Mouse (Mus musculus): ENCODE measurements around the gene Dazap2. TPM values are rescaled to one million over a fixed set of nuclear protein-coding genes. Genes with fewer than 3 reads are reported as not detected.

The Dazap2 gene
- polyA plus RNA-seq (2015; fragmentation: Nextera tagmentation; extraction: Ambion mirVana), result 155 and 161 TPM in 2 replicates

- Histone ChIP-seq H3K9ac (replicated peaks) (peak within 1 kb of the TSS; percentile 83), H3K27me3 (no peaks in the 10 kb centered on the region), H3K4me3 (peak within 1 kb of the TSS; percentile 93), H3K36me3 (peaks cover 29% of the 10 kb centered on the region), H3K4me2 (replicated peaks) (peak within 1 kb of the TSS; percentile 86), H3K27ac (replicated peaks) (peak within 1 kb of the TSS; percentile 97), H3K9me3 (no peaks in the 10 kb centered on the region), H3K4me1 (peaks cover 23% of the 10 kb centered on the region)
- under 1% methylated on average over 84 of the region's 99 CpGs for WGBS
- peak; percentile 87 for ATAC-seq (replicated peaks)
Observed at GRCm38 (mm10) chr15:100614996-100615824, at the start of gene Dazap2. TSS of gene Dazap2 (plus strand) at chr15:100615349.

GRCm38 (mm10) chr15:100566531-100566930 lies 48.6 kb upstream of the Dazap2 start:
- WGBS, result 67% methylated on average over 2 of the region's 2 CpGs
- no peak overlapping the region for H3K9ac ChIP-seq (replicated peaks)
- no peak overlapping the region for H3K4me3 ChIP-seq
- H3K36me3 ChIP-seq, result no peaks in the 10 kb centered on the region
- no peak overlapping the region for H3K4me2 ChIP-seq (replicated peaks)
- H3K4me1 ChIP-seq, result no peaks in the 10 kb centered on the region
- no peak overlapping the region for H3K27ac ChIP-seq (replicated peaks)
- H3K27me3 ChIP-seq, result no peaks in the 10 kb centered on the region
- H3K9me3 ChIP-seq, result no peaks in the 10 kb centered on the region
- no peak for ATAC-seq (replicated peaks)

GRCm38 (mm10) chr15:100569239-100569638 lies 45.9 kb upstream of the Dazap2 start:
- H3K4me3 ChIP-seq, result no peak overlapping the region
- no peak overlapping the region for H3K9ac ChIP-seq (replicated peaks)
- no peak overlapping the region for H3K27ac ChIP-seq (replicated peaks)
- H3K4me2 ChIP-seq (replicated peaks), result no peak overlapping the region
- no peaks in the 10 kb centered on the region for H3K9me3 ChIP-seq
- no peaks in the 10 kb centered on the region for H3K36me3 ChIP-seq
- H3K4me1 ChIP-seq, result peaks cover 8% of the 10 kb centered on the region; the same call in 1 of the 2 replicates
- ATAC-seq (replicated peaks), result no peak
- 83% methylated on average over 3 of the region's 3 CpGs for WGBS
- H3K27me3 ChIP-seq, result no peaks in the 10 kb centered on the region

- WGBS, result 46% methylated on average over 6 of the region's 6 CpGs
- no peak for ATAC-seq (replicated peaks)
- Histone ChIP-seq H3K9ac (replicated peaks) (no peak overlapping the region), H3K27me3 (no peaks in the 10 kb centered on the region), H3K36me3 (peaks cover 28% of the 10 kb centered on the region), H3K4me2 (replicated peaks) (no peak overlapping the region), H3K9me3 (no peaks in the 10 kb centered on the region), H3K4me1 (peaks cover 9% of the 10 kb centered on the region; the same call in 1 of the 2 replicates), H3K27ac (replicated peaks) (no peak overlapping the region; the same call in 1 of the 2 replicates), H3K4me3 (no peak overlapping the region)
Observed at GRCm38 (mm10) chr15:100573946-100574345, 41.2 kb upstream of the Dazap2 start.

- Histone ChIP-seq H3K4me3 (no peak overlapping the region), H3K27me3 (no peaks in the 10 kb centered on the region), H3K36me3 (peaks cover 31% of the 10 kb centered on the region), H3K27ac (replicated peaks) (no peak overlapping the region; the same call in 1 of the 2 replicates), H3K4me1 (peaks cover 9% of the 10 kb centered on the region; the same call in 1 of the 2 replicates), H3K9me3 (no peaks in the 10 kb centered on the region), H3K9ac (replicated peaks) (no peak overlapping the region), H3K4me2 (replicated peaks) (no peak overlapping the region)
- ATAC-seq (replicated peaks), result no peak
- 71% methylated on average over 2 of the region's 2 CpGs for WGBS
Observed at GRCm38 (mm10) chr15:100574378-100574777, 40.8 kb upstream of the Dazap2 start.

GRCm38 (mm10) chr15:100575366-100575765 lies 39.8 kb upstream of the Dazap2 start:
- peaks cover 38% of the 10 kb centered on the region for H3K36me3 ChIP-seq

GRCm38 (mm10) chr15:100576392-100576791 lies 38.8 kb upstream of the Dazap2 start:
- Histone ChIP-seq H3K27ac (replicated peaks) (no peak overlapping the region), H3K4me1 (peaks cover 9% of the 10 kb centered on the region; the same call in 1 of the 2 replicates), H3K9ac (replicated peaks) (no peak overlapping the region), H3K4me2 (replicated peaks) (no peak overlapping the region), H3K9me3 (no peaks in the 10 kb centered on the region), H3K27me3 (no peaks in the 10 kb centered on the region), H3K4me3 (no peak overlapping the region), H3K36me3 (peaks cover 47% of the 10 kb centered on the region)
- ATAC-seq (replicated peaks), result no peak
- WGBS, result 87% methylated on average over 6 of the region's 6 CpGs

More at GRCm38 (mm10) chr15:100575366-100575765, 39.8 kb upstream of the Dazap2 start:
- Histone ChIP-seq H3K27me3 (no peaks in the 10 kb centered on the region), H3K4me3 (no peak overlapping the region), H3K9ac (replicated peaks) (no peak overlapping the region), H3K27ac (replicated peaks) (no peak overlapping the region), H3K4me1 (peaks cover 9% of the 10 kb centered on the region; the same call in 1 of the 2 replicates), H3K9me3 (no peaks in the 10 kb centered on the region), H3K4me2 (replicated peaks) (no peak overlapping the region)
- no peak for ATAC-seq (replicated peaks)
- 89% methylated on average over 12 of the region's 12 CpGs for WGBS

- 84% methylated on average over 6 of the region's 6 CpGs for WGBS
- H3K27me3 ChIP-seq, result no peaks in the 10 kb centered on the region
- H3K27ac ChIP-seq (replicated peaks), result no peak overlapping the region
- H3K9me3 ChIP-seq, result no peaks in the 10 kb centered on the region
- H3K4me2 ChIP-seq (replicated peaks), result no peak overlapping the region
- H3K4me1 ChIP-seq, result peaks cover 9% of the 10 kb centered on the region; the same call in 1 of the 2 replicates
- H3K9ac ChIP-seq (replicated peaks), result no peak overlapping the region
- no peak for ATAC-seq (replicated peaks)
- H3K4me3 ChIP-seq, result no peak overlapping the region
- peaks cover 47% of the 10 kb centered on the region for H3K36me3 ChIP-seq
Observed at GRCm38 (mm10) chr15:100576810-100577209, 38.3 kb upstream of the Dazap2 start.

GRCm38 (mm10) chr15:100577972-100578371 lies 37.2 kb upstream of the Dazap2 start:
- WGBS, result 93% methylated on average over 16 of the region's 16 CpGs
- H3K36me3 ChIP-seq, result peaks cover 54% of the 10 kb centered on the region

GRCm38 (mm10) chr15:100580108-100580507 lies 35.0 kb upstream of the Dazap2 start:
- H3K27ac ChIP-seq (replicated peaks), result no peak overlapping the region
- no peak for ATAC-seq (replicated peaks)
- H3K36me3 ChIP-seq, result peaks cover 59% of the 10 kb centered on the region
- 94% methylated on average over 10 of the region's 10 CpGs for WGBS
- H3K4me1 ChIP-seq, result no peaks in the 10 kb centered on the region
- no peaks in the 10 kb centered on the region for H3K27me3 ChIP-seq
- no peak overlapping the region for H3K9ac ChIP-seq (replicated peaks)
- H3K4me3 ChIP-seq, result no peak overlapping the region
- no peaks in the 10 kb centered on the region for H3K9me3 ChIP-seq
- H3K4me2 ChIP-seq (replicated peaks), result no peak overlapping the region

More at GRCm38 (mm10) chr15:100577972-100578371, 37.2 kb upstream of the Dazap2 start:
- ATAC-seq (replicated peaks), result no peak
- no peak overlapping the region for H3K27ac ChIP-seq (replicated peaks)
- no peak overlapping the region for H3K4me2 ChIP-seq (replicated peaks)
- H3K4me1 ChIP-seq, result peaks cover 9% of the 10 kb centered on the region; the same call in 1 of the 2 replicates
- no peaks in the 10 kb centered on the region for H3K9me3 ChIP-seq
- H3K4me3 ChIP-seq, result no peak overlapping the region
- no peak overlapping the region for H3K9ac ChIP-seq (replicated peaks)
- no peaks in the 10 kb centered on the region for H3K27me3 ChIP-seq

GRCm38 (mm10) chr15:100585931-100586330 lies 29.2 kb upstream of the Dazap2 start:
- H3K4me1 ChIP-seq, result no peaks in the 10 kb centered on the region
- H3K36me3 ChIP-seq, result peaks cover 68% of the 10 kb centered on the region
- no peak for ATAC-seq (replicated peaks)
- H3K9me3 ChIP-seq, result no peaks in the 10 kb centered on the region
- no peak overlapping the region for H3K9ac ChIP-seq (replicated peaks)
- no peaks in the 10 kb centered on the region for H3K27me3 ChIP-seq
- H3K4me3 ChIP-seq, result no peak overlapping the region
- no peak overlapping the region for H3K4me2 ChIP-seq (replicated peaks)
- WGBS, result 94% methylated on average over 16 of the region's 16 CpGs
- no peak overlapping the region for H3K27ac ChIP-seq (replicated peaks)

- 84% methylated on average over 4 of the region's 4 CpGs for WGBS
- Histone ChIP-seq H3K9me3 (no peaks in the 10 kb centered on the region), H3K36me3 (peaks cover 70% of the 10 kb centered on the region), H3K4me2 (replicated peaks) (no peak overlapping the region), H3K27me3 (no peaks in the 10 kb centered on the region), H3K4me1 (no peaks in the 10 kb centered on the region), H3K27ac (replicated peaks) (no peak overlapping the region), H3K4me3 (no peak overlapping the region), H3K9ac (replicated peaks) (no peak overlapping the region)
- ATAC-seq (replicated peaks), result no peak
Observed at GRCm38 (mm10) chr15:100587166-100587565, 28.0 kb upstream of the Dazap2 start.
